Mouse (Mus musculus): ENCODE measurements around the gene Slc5a5.

Gene Slc5a5

DNA sequence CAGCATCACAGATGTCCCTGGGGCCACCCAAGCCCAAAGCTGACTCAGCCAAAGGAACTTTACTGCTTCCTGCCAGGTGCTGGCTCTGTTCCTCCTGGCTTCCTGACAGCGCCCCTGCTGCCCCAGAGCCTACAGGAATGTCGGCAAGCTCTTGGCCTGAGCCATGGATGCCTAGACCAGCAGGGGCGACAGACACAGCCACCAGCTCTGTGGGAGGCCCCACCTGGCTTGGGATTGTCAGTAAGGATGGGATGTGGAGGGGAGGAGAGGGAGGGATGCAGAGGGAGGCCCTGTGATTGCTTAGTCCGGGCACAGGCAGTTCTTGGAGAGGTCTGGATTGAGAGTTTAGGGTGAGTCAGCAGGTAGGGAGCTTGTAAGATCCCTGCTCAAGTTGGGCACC, 12.4 kb downstream of the Slc5a5 start:
- no peak for DNase-seq (ENCODE audit: low spot score in 2 of 2)

DNA sequence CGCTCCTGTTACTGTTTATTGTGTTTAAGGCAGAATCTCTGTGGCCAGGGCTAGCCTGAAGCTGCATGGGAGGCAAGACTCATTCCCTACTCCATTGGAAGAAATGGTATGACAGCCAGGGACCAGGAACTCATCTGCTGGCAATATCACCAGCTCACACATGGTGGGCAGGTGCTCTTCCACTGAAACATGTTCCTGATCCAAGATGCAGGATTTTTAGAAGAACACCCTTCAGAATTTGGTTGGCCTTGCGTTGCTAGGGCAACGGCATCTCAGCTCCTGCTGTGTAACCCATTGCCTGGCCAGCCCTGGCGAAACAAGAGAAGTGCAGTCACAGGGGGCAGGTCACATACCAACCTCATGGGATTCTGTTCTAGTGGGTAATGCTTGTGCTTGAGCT, 13.1 kb downstream of the Slc5a5 start:
- DNase-seq (ENCODE audit: low spot score in 2 of 2) = no peak

DNA sequence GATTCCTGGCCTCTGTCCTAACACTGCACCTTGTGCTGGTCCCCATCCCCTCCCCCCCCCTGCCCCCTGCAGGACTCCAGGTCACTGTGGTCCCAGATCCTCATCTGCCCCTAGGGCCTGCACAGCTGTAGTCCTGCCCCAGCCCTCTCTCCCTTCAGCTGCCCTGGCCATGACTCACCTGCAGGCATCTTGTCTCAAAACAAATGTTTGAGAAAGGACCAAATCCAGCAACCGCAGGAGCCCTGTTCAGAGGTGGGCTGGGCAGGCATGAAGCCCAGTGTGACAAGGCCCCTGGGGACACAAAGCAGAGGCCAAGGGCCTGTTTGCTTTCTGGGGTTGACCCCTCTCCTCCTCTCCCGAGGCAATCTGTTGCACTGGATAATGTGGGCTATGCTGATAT, 14.4 kb downstream of the Slc5a5 start:
- no peak for DNase-seq (ENCODE audit: low spot score in 2 of 2)

DNA sequence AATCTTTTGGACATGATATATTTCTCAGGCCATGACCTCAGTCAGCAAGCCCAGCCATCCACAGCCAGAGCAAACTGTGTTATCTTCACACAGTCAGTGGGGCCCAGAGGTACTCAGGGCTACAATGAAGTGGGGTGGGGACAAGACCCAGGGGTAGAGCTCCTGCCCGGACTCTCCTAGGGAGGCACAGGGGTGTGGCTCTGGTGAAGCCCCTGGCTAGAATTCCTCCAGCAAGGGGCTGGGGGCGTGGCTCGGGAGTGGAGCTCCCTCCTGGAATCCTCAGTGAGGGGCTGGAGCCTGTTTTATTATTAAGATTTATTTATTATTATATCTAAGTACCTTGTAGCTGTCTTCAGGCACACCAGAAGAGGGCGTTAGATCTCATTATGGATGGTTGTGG, 16.2 kb downstream of the Slc5a5 start:
- no peak for DNase-seq (ENCODE audit: low spot score in 2 of 2)

DNA sequence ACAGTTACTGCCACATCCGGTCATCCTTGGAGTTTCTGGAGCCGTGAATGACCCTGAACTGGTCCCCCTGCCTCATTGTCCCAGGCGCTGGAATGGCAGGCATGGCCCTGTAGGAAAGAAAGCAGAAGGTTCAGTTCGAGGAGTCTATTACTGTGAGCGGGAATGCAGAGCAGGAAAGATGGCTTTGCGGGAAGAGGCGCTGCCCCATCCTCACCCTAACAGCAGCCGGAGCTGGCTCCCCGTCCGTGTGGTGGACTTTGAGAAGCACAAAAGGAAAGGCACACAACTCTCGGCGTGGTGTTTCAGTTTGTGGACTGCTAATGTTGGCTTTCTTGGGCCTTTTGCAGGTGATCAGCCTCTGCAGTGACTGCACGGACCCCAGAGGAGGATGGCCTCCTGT, 18.1 kb downstream of the Slc5a5 start:
- no peak for DNase-seq (ENCODE audit: low spot score in 2 of 2)

GRCm38 (mm10) chr8:70873364-70873985, 19.1 kb downstream of the Slc5a5 start, which contains the start of gene Ccdc124:
TSS of gene Ccdc124 (minus strand) at chr8:70873935.
- DNase-seq (ENCODE audit: low spot score in 2 of 2) = peak; percentile 96 to 98

- DNase-seq (ENCODE audit: low spot score in 2 of 2) = no peak
Measured at GRCm38 (mm10) chr8:70872643-70873363, 19.8 kb downstream of the Slc5a5 start.

- DNase-seq (ENCODE audit: low spot score in 2 of 2) = no peak
Measured at GRCm38 (mm10) chr8:70871195-70871807, 21.3 kb downstream of the Slc5a5 start.

GRCm38 (mm10) chr8:70869601-70870041, 22.9 kb downstream of the Slc5a5 start:
- DNase-seq (ENCODE audit: low spot score in 2 of 2) = peak; percentile 74 to 79

- DNase-seq (ENCODE audit: low spot score in 2 of 2) = no peak
Measured at GRCm38 (mm10) chr8:70869199-70869571, 23.4 kb downstream of the Slc5a5 start.

DNA sequence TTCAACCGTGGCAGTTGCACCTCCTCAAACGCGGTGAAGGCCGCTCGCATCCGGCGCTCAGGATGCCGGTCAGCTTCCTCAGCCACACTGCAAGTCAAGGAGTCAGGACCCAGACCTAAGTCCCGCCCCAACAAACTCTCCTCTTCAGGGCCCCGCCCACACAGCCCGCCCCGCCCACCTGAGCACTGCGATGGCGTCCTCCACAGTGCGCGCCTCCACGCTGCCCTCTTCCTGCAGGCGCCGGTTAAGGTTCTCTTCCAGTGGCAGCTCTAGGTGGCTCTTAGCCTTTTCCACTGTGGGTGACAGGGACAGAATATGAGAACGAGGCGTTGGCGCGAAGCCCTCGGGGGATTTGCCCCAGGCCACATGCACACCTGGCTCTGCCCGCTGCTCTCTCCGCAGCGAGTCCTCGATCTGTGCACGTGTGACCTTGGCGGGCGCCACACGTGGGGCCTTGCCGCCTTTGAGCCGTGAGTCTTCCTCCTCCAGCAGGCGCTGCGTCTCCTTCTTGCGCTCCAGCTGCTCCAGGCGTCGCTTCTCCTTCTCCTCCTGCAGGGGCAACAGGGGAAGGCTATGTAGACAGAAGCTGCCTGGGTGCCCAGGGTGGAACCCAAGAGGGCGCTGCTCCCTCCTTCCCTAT, 23.9 kb downstream of the Slc5a5 start:
- no peak for DNase-seq (ENCODE audit: low spot score in 2 of 2)

GRCm38 (mm10) chr8:70866566-70866965, 26.0 kb downstream of the Slc5a5 start:
- no peak for DNase-seq (ENCODE audit: low spot score in 2 of 2)

GRCm38 (mm10) chr8:70866001-70866520, 26.5 kb downstream of the Slc5a5 start:
- DNase-seq (ENCODE audit: low spot score in 2 of 2) = no peak

- peak; percentile 100 for DNase-seq (ENCODE audit: low spot score in 2 of 2)
Measured at GRCm38 (mm10) chr8:70865350-70866000, 27.1 kb downstream of the Slc5a5 start.

- no peak for DNase-seq (ENCODE audit: low spot score in 2 of 2)
Measured at GRCm38 (mm10) chr8:70864712-70865221, 27.8 kb downstream of the Slc5a5 start.

DNA sequence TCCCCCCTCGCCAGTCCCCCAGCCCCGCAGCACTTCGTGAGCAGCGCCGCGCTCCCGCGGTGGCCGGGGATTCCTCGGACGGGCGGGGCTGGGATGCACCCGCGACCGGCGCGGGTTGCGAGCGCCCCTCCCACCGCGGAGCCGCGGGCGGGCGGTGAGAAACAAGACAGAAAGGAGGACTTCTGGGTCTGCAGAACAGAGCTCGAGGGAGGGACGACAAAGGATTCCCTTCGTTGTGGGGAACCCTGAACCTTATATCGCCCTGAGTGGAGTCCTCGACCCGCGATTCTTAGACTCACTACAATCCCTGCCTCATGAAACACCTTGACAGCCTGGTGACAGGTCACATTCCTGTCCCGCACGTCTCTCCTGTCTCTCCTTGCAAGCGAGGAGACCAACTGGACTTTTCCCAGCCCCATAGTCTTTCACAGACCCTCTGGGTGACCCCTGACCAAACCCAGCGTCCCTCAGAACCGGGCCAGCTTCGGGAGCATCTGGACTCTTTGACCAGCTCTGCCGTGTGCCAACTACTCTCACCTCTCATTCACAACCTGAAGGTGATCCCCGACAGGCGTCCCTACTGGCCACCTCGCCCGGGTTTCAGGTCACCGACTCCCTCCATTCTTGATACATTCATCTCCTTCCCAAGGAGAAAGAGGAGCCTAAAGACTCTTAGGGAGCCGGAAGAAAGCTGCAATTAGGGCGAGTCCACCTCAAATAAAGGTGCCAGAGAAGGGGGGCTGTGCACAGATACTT, 28.4 kb downstream of the Slc5a5 start:
- DNase-seq (ENCODE audit: low spot score in 2 of 2) = no peak

- DNase-seq (ENCODE audit: low spot score in 2 of 2) = no peak
Measured at GRCm38 (mm10) chr8:70862824-70863641, 29.5 kb downstream of the Slc5a5 start, which contains the start of gene Kcnn1. TSS of gene Kcnn1 (minus strand) at chr8:70863258.

DNA sequence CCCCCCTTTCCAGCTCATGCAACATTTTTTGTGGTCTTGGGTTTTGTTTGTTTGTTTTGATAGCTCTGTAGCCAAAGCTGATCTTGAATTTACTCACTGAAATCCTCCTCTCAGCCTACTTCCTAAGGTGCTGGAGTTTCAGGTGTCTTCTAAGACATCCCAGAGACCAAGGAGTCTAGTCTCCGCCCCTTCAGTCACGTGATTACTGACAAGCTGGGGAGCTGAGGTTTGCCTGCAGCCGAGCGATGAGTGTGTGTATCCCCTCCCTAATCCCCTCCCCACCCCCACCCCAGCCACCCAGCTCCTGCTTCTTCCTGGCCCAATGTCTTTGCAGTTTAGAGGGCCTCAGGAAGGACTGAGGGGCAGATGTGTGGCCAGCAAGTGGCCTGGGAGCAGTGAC, 35.0 kb downstream of the Slc5a5 start:
- DNase-seq (ENCODE audit: low spot score in 2 of 2) = no peak

- DNase-seq (ENCODE audit: low spot score in 2 of 2) = peak; percentile 68 to 81
Measured at GRCm38 (mm10) chr8:70856541-70857197, 35.9 kb downstream of the Slc5a5 start.

All from frontal cortex, postnatal 36 days (tissue).